Mouse (Mus musculus): ENCODE results near the gene Cript. TPM values are rescaled to one million over a fixed set of nuclear protein-coding genes. Genes with fewer than 3 reads are reported as not detected.
A peak's percentile ranks its signal among the peaks of the same experiment; 100 is the strongest.

Gene Cript
- total and polyA plus RNA-seq, 3 experiments = 30.2 to 41.8 TPM; not detected in 1

DNA sequence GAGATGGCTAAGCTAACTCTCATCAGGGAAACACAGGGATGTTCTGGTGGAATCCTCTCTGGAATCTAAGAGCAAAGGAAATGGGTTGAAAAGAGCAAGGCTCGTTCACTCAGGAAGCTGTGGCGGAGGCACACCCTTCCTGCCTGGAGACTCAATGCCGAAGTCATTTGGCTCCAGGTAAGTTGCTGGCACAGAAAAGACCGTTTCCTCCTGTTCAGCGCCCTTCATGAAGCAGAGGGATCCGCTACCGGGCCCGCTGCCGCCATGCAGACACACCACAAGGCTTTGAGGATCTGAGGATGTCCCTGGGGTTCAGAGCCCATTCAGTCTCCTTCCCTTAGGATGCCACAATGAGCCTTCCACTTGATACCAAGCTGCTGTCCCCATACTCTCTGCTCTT lies 37.3 kb downstream of the Cript start:
- H3K27ac ChIP-seq (ENCODE audit: control insufficient read depth, low read depth, low read length) = no peak overlapping the region
- peaks cover 1 to 21% of the 10 kb centered on the region in 2 experiments; a peak in 3 of 4 replicates for H3K4me1 ChIP-seq (ENCODE audit: control insufficient read depth in 1 of 2, insufficient read depth in 2 of 2, low read length in 2 of 2)
- H3K4me3 ChIP-seq (ENCODE audit: control insufficient read depth in 1 of 2, insufficient read depth in 1 of 2, low read depth in 2 of 2, low read length in 2 of 2) = no peak overlapping the region
- no peaks in the 10 kb centered on the region for H3K79me2 ChIP-seq (ENCODE audit: control insufficient read depth, insufficient read depth, low read length, poor library complexity)
- H3K9ac ChIP-seq (ENCODE audit: control insufficient read depth, low read depth, low read length, poor library complexity, severe bottlenecking) = no peak overlapping the region
- no peaks in the 10 kb centered on the region for H3K9me3 ChIP-seq (replicated peaks; ENCODE audit: insufficient read depth, low read length)
- no peak for DNase-seq (ENCODE audit: low read depth, low spot score)
- TF ChIP-seq HCFC1 (IDR thresholded peaks at IDR 0.05; ENCODE audit: low read depth, low read length) = no peak
- no peak for TF ChIP-seq USF2 (IDR thresholded peaks at IDR 0.05; ENCODE audit: borderline replicate concordance in 1 of 2, insufficient read depth in 1 of 2, low read depth in 1 of 2, low read length in 2 of 2)
- TF ChIP-seq MYC (IDR thresholded peaks at IDR 0.05; ENCODE audit: low read depth, low read length) = no peak
- no peak for TF ChIP-seq ETS1 (IDR thresholded peaks at IDR 0.05; ENCODE audit: low read depth, low read length)
- TF ChIP-seq POLR2A (IDR thresholded peaks at IDR 0.05; ENCODE audit: control insufficient read depth in 1 of 2, insufficient read depth in 1 of 2, low read depth in 1 of 2, low read length in 2 of 2, poor library complexity in 1 of 2) = no peak
- TF ChIP-seq BHLHE40 (IDR thresholded peaks at IDR 0.05; ENCODE audit: borderline replicate concordance, low read depth, low read length) = no peak
- no peak for TF ChIP-seq MAZ (IDR thresholded peaks at IDR 0.05; ENCODE audit: low read depth, low read length)
- no peak for TF ChIP-seq GABPA (IDR thresholded peaks at IDR 0.05; ENCODE audit: low read depth, low read length)
- TF ChIP-seq ZNF384 (IDR thresholded peaks at IDR 0.05; ENCODE audit: low read depth, low read length) = no peak
- TF ChIP-seq CTCF (IDR thresholded peaks at IDR 0.05 in 2 of 3, conservative IDR thresholded peaks at IDR 0.05 in 1 of 3; ENCODE audit: control insufficient read depth in 1 of 3, insufficient read depth in 1 of 3, low read depth in 2 of 3, low read length in 3 of 3, poor library complexity in 1 of 3, severe bottlenecking in 1 of 3) = no peak
- no peak for TF ChIP-seq POLR2AphosphoS2 (IDR thresholded peaks at IDR 0.05; ENCODE audit: low read length)
- no peak for TF ChIP-seq NELFE (IDR thresholded peaks at IDR 0.05; ENCODE audit: low read depth, low read length)
- no peaks in the 10 kb centered on the region for H3K27me3 ChIP-seq (ENCODE audit: control insufficient read depth in 1 of 2, insufficient read depth in 2 of 2, low read length in 2 of 2)
- peaks cover 0 to 12% of the 10 kb centered on the region in 2 experiments; a peak in 2 of 4 replicates for H3K36me3 ChIP-seq (ENCODE audit: control insufficient read depth in 1 of 2, insufficient read depth in 2 of 2, low read length in 2 of 2)

DNA sequence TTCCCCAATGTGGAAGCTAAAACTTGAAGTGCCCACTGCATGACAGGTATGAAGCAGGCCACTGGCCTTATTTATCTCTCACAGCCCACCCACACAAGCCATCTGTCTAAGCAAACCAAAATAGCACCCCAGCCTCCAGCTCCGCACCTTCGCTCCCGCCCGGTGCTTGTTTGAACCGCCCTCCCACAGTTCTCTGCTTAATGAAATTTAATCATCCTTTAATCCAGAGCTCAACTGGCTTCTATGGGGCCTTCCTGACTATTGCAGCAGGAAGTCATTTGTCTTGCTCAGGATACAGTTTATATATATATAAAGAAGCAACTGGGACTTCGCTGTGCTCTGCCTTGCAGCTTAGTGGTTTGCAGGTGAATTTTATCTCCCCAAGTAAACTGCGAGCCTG lies 38.1 kb downstream of the Cript start:
- peaks cover 0 to 12% of the 10 kb centered on the region in 2 experiments; a peak in 2 of 4 replicates for H3K36me3 ChIP-seq (ENCODE audit: control insufficient read depth in 1 of 2, insufficient read depth in 2 of 2, low read length in 2 of 2)
- H3K9me3 ChIP-seq (replicated peaks; ENCODE audit: insufficient read depth, low read length) = no peaks in the 10 kb centered on the region
- peak overlapping the region; percentile 46; the same call in 1 of the 2 replicates for H3K9ac ChIP-seq (ENCODE audit: control insufficient read depth, low read depth, low read length, poor library complexity, severe bottlenecking)
- no peaks in the 10 kb centered on the region for H3K27me3 ChIP-seq (ENCODE audit: control insufficient read depth in 1 of 2, insufficient read depth in 2 of 2, low read length in 2 of 2)
- H3K79me2 ChIP-seq (ENCODE audit: control insufficient read depth, insufficient read depth, low read length, poor library complexity) = no peaks in the 10 kb centered on the region
- H3K4me1 ChIP-seq (ENCODE audit: control insufficient read depth in 1 of 2, insufficient read depth in 2 of 2, low read length in 2 of 2) = peaks cover 1 to 21% of the 10 kb centered on the region in 2 experiments; a peak in 3 of 4 replicates
- no peak overlapping the region for H3K4me3 ChIP-seq (ENCODE audit: control insufficient read depth in 1 of 2, insufficient read depth in 1 of 2, low read depth in 2 of 2, low read length in 2 of 2)
- no peak overlapping the region for H3K27ac ChIP-seq (ENCODE audit: control insufficient read depth, low read depth, low read length)
- no peak for DNase-seq (ENCODE audit: low read depth, low spot score)
- TF ChIP-seq ZMIZ1 (IDR thresholded peaks at IDR 0.05; ENCODE audit: low read depth, low read length) = no peak
- TF ChIP-seq GATA1 (IDR thresholded peaks at IDR 0.05; ENCODE audit: low read depth, low read length) = no peak
- TF ChIP-seq MXI1 (IDR thresholded peaks at IDR 0.05; ENCODE audit: low read depth, low read length) = no peak
- TF ChIP-seq GABPA (IDR thresholded peaks at IDR 0.05; ENCODE audit: low read depth, low read length) = no peak
- no peak for TF ChIP-seq KAT2A (conservative IDR thresholded peaks at IDR 0.05; ENCODE audit: low read depth, low read length)
- TF ChIP-seq TCF12 (IDR thresholded peaks at IDR 0.05; ENCODE audit: low read depth, low read length) = no peak
- TF ChIP-seq USF1 (IDR thresholded peaks at IDR 0.05; ENCODE audit: low read depth, low read length) = no peak
- TF ChIP-seq POLR2A (IDR thresholded peaks at IDR 0.05; ENCODE audit: control insufficient read depth in 1 of 2, insufficient read depth in 1 of 2, low read depth in 1 of 2, low read length in 2 of 2, poor library complexity in 1 of 2) = no peak
- TF ChIP-seq RAD21 (IDR thresholded peaks at IDR 0.05; ENCODE audit: low read depth, low read length) = no peak
- TF ChIP-seq SIN3A (IDR thresholded peaks at IDR 0.05; ENCODE audit: low read length) = no peak
- TF ChIP-seq TAL1 (IDR thresholded peaks at IDR 0.05; ENCODE audit: low read length) = no peak
- no peak for TF ChIP-seq HCFC1 (IDR thresholded peaks at IDR 0.05; ENCODE audit: low read depth, low read length)
- TF ChIP-seq CHD1 (IDR thresholded peaks at IDR 0.05; ENCODE audit: low read depth, low read length) = no peak
- TF ChIP-seq SMC3 (IDR thresholded peaks at IDR 0.05; ENCODE audit: low read depth, low read length) = no peak
- no peak for TF ChIP-seq MAZ (IDR thresholded peaks at IDR 0.05; ENCODE audit: low read depth, low read length)
- TF ChIP-seq BHLHE40 (IDR thresholded peaks at IDR 0.05; ENCODE audit: borderline replicate concordance, low read depth, low read length) = no peak
- no peak for TF ChIP-seq NRF1 (IDR thresholded peaks at IDR 0.05; ENCODE audit: insufficient read depth, low read depth, low read length, poor library complexity, severe bottlenecking)
- no peak for TF ChIP-seq ZKSCAN1 (IDR thresholded peaks at IDR 0.05; ENCODE audit: low read depth, low read length)
- no peak for TF ChIP-seq TBP (IDR thresholded peaks at IDR 0.05; ENCODE audit: low read depth, low read length)
